ENCODE assay signal across 8 mouse cellular contexts in genomic region chr2:180346820-180347497, GRCm38 (mm10). TPM values are rescaled to one million over a fixed set of nuclear protein-coding genes. Genes with fewer than 3 reads are reported as not detected.
DNase-seq lines count a peak whose midpoint lies in the region; ATAC-seq and TF ChIP-seq lines count a peak whose summit lies in the region.

No protein-coding gene starts in this region.

- H3K9ac ChIP-seq in hindbrain, postnatal 0 days (replicated peaks; ENCODE audit: low read length), result no peak overlapping the region

- no peaks in the 10 kb centered on the region for H3K36me3 ChIP-seq in hindbrain, postnatal 0 days (ENCODE audit: insufficient read depth, low read length)

- peak; percentile 87 for DNase-seq in ZHBTc4 (ENCODE audit: low read depth, low spot score)
- DNase-seq in cerebellum, postnatal 36 days, result peak; percentile 75 to 77
- DNase-seq in gastrocnemius, adult 18-20 months (ENCODE audit: low spot score), result peak; percentile 77
- DNase-seq in hindbrain, postnatal 0 days (ENCODE audit: low spot score), result peak; percentile 82
- peak; percentile 51 for DNase-seq in left cerebral cortex, adult 11 months (ENCODE audit: low spot score)
- DNase-seq in right cerebral cortex, adult 18-20 months, result peak; percentile 73
- peak; percentile 77 for DNase-seq in urinary bladder, adult 2 months (ENCODE audit: low spot score)

- 27% methylated on average over 9 of the region's 9 CpGs for WGBS in hindbrain, postnatal 0 days

- H3K27me3 ChIP-seq in hindbrain, postnatal 0 days (ENCODE audit: insufficient read depth, low read length), result no peaks in the 10 kb centered on the region

- no peaks in the 10 kb centered on the region; the same call in 1 of the 2 replicates for H3K4me1 ChIP-seq in hindbrain, postnatal 0 days (ENCODE audit: insufficient read depth, low read length)

- no peaks in the 10 kb centered on the region for H3K9me3 ChIP-seq in hindbrain, postnatal 0 days (ENCODE audit: low read length)

- H3K27ac ChIP-seq in hindbrain, postnatal 0 days, result no peak overlapping the region

- TF ChIP-seq CTCF in hindbrain, postnatal 0 days (IDR thresholded peaks at IDR 0.05; ENCODE audit: low read depth), result peak; percentile 94

- ATAC-seq in hindbrain, postnatal 0 days, result peak; percentile 57
- ATAC-seq in megakaryocyte, adult 5-6 weeks (ENCODE audit: poor library complexity, severe bottlenecking), result peak; percentile 95

- no peak overlapping the region for H3K4me3 ChIP-seq in hindbrain, postnatal 0 days (ENCODE audit: low read length)

- no peak overlapping the region for H3K4me2 ChIP-seq in hindbrain, postnatal 0 days (ENCODE audit: low read depth, low read length)

RNA-seq across cellular contexts. Expression of gene Gata5, which starts 12.5 kb away (rescaled TPM):
- not detected for total RNA-seq in gastrocnemius, adult 18-20 months (2021)
- total RNA-seq in hindbrain, postnatal 0 days (2014; rRNA removed), result not detected in 2 replicates
- not detected in 2 replicates for polyA plus RNA-seq in hindbrain, postnatal 0 days (2015; fragmentation: Nextera tagmentation; extraction: Ambion mirVana)
- not detected in 2 replicates for total RNA-seq in megakaryocyte, adult 5-6 weeks (2015)
- total RNA-seq in megakaryocyte, adult 5-6 weeks (2017), result not detected in 2 replicates
- polyA plus RNA-seq in urinary bladder, adult 2 months (2012; rRNA removed), result 23.2 and 32.9 TPM in 2 replicates

RNA-seq across cellular contexts. Expression of gene Rbbp8nl, which starts 57.3 kb away (rescaled TPM):
- not detected for total RNA-seq in gastrocnemius, adult 18-20 months (2021)
- not detected in 2 replicates for total RNA-seq in hindbrain, postnatal 0 days (2014; rRNA removed)
- not detected in 2 replicates for polyA plus RNA-seq in hindbrain, postnatal 0 days (2015; fragmentation: Nextera tagmentation; extraction: Ambion mirVana)
- not detected in 2 replicates for total RNA-seq in megakaryocyte, adult 5-6 weeks (2015)
- not detected in 2 replicates for total RNA-seq in megakaryocyte, adult 5-6 weeks (2017)
- 4.6 and 5.9 TPM in 2 replicates for polyA plus RNA-seq in urinary bladder, adult 2 months (2012; rRNA removed)
